Mouse (Mus musculus) layer of hippocampus, adult 2 months (tissue): ENCODE measurements around the gene Srpk3. TPM values are rescaled to one million over a fixed set of nuclear protein-coding genes. Genes with fewer than 3 reads are reported as not detected.
A peak's percentile ranks its signal among the peaks of the same experiment; 100 is the strongest.
"Not testable (repeated sequence)": the region's sequence is repeated elsewhere in the genome, so short reads cannot be mapped to it uniquely, and the experiment has no call there.

Source experiments
- DNase-seq, 2 experiments: peaks; one replicate each; pipeline ENCODE4 v3.0.0; 2022; ENCODE audit warnings: low spot score in 2 of 2
- H3K27ac ChIP-seq: fragments of 200-600 bp; 2 replicates; pipeline ENCODE4 v1.8.1; 2022
- H3K4me3 ChIP-seq: fragments of 200-600 bp; 2 replicates; pipeline ENCODE4 v1.8.1; 2022; ENCODE audit warnings: mild to moderate bottlenecking
- CTCF ChIP-seq: fragments of 200-600 bp; conservative IDR thresholded peaks from 2 replicates; pipeline ENCODE4 v1.8.1; 2022; ENCODE audit warnings: antibody characterized with exemption, mild to moderate bottlenecking, moderate library complexity
- long read RNA-seq, 2 experiments: library from polyadenylated mRNA; stranded (forward); transcript quantifications; one replicate each; pipeline ENCODE4 v2.0.0; 2021; ENCODE audit warnings: borderline mapping rate in 2 of 2
- total RNA-seq, 2 experiments: library from RNA; stranded (reverse); gene quantifications; 2 replicates each; pipeline ENCODE4 v1.2.3; 2021

Gene Srpk3
- 1 to 10 TPM; 3.9 to 4.3 TPM for total RNA-seq
- long read RNA-seq, experiment 1, partial matches to known transcripts: 2 of 5 reads
- long read RNA-seq, experiment 1, other reads (novel, unspliced or antisense): 3 of 5 reads
- long read RNA-seq, experiment 2, partial matches to known transcripts: 0 of 5 reads
- long read RNA-seq, experiment 2, other reads (novel, unspliced or antisense): 4 of 5 reads

- DNase-seq: no peak
- Histone ChIP-seq H3K27ac (peak within 1 kb of the TSS; percentile 48; the same call in 1 of the 2 replicates), H3K4me3 (no peak within 1 kb of the TSS)
- TF ChIP-seq CTCF: no peak
Observed at GRCm38 (mm10) chrX:73774168-73774760, at the start of gene Srpk3. TSS of gene Srpk3 (plus strand) at chrX:73774405.

- no peak for TF ChIP-seq CTCF
- DNase-seq: no peak
- no peak overlapping the region for H3K4me3 ChIP-seq
- H3K27ac ChIP-seq: no peak overlapping the region
Observed at GRCm38 (mm10) chrX:73730908-73731307, 43.3 kb upstream of the Srpk3 start.

- TF ChIP-seq CTCF: peak; percentile 59
- no peak overlapping the region for H3K27ac ChIP-seq
- no peak overlapping the region for H3K4me3 ChIP-seq
- DNase-seq: no peak
Observed at GRCm38 (mm10) chrX:73738155-73738554, 36.0 kb upstream of the Srpk3 start.

GRCm38 (mm10) chrX:73739151-73739550, 35.1 kb upstream of the Srpk3 start:
- no peak overlapping the region for H3K27ac ChIP-seq
- TF ChIP-seq CTCF: no peak
- no peak for DNase-seq
- H3K4me3 ChIP-seq: no peak overlapping the region

- H3K4me3 ChIP-seq, DNase-seq, H3K27ac ChIP-seq: not testable (repeated sequence)
Observed at GRCm38 (mm10) chrX:73739841-73740240, 34.4 kb upstream of the Srpk3 start.

GRCm38 (mm10) chrX:73744774-73745481, 29.3 kb upstream of the Srpk3 start:
- no peak overlapping the region for H3K27ac ChIP-seq
- DNase-seq: no peak
- no peak overlapping the region for H3K4me3 ChIP-seq
- TF ChIP-seq CTCF: no peak

GRCm38 (mm10) chrX:73748977-73749376, 25.2 kb upstream of the Srpk3 start:
- no peak overlapping the region for H3K27ac ChIP-seq
- DNase-seq: no peak
- no peak for TF ChIP-seq CTCF

GRCm38 (mm10) chrX:73756334-73757140, 17.7 kb upstream of the Srpk3 start, which contains the start of gene Plxnb3:
TSS of gene Plxnb3 (plus strand) at chrX:73757090.
- peak in 1 of 2 experiments; percentile 48 for DNase-seq
- H3K27ac ChIP-seq: peak within 1 kb of the TSS; percentile 62
- H3K4me3 ChIP-seq: peak within 1 kb of the TSS; percentile 22
- no peak for TF ChIP-seq CTCF

More at GRCm38 (mm10) chrX:73748977-73749376, 25.2 kb upstream of the Srpk3 start:
- H3K4me3 ChIP-seq: no peak overlapping the region

GRCm38 (mm10) chrX:73758611-73759290, 15.5 kb upstream of the Srpk3 start:
- no peak overlapping the region for H3K4me3 ChIP-seq
- DNase-seq: peak in 1 of 2 experiments; percentile 9
- peak overlapping the region; percentile 58; the same call in 1 of the 2 replicates for H3K27ac ChIP-seq
- no peak for TF ChIP-seq CTCF

GRCm38 (mm10) chrX:73765311-73765710, 8.9 kb upstream of the Srpk3 start:
- no peak overlapping the region for H3K4me3 ChIP-seq
- H3K27ac ChIP-seq: no peak overlapping the region
- TF ChIP-seq CTCF: no peak
- DNase-seq: no peak

- no peak for DNase-seq
- TF ChIP-seq CTCF: peak; percentile 73
- no peak overlapping the region for H3K4me3 ChIP-seq
Observed at GRCm38 (mm10) chrX:73767267-73767666, 6.9 kb upstream of the Srpk3 start.

GRCm38 (mm10) chrX:73774802-73775483, 738 bp downstream of the Srpk3 start:
- Histone ChIP-seq H3K27ac (peak overlapping the region; percentile 48; the same call in 1 of the 2 replicates), H3K4me3 (no peak overlapping the region)
- TF ChIP-seq CTCF: no peak
- no peak for DNase-seq

More at GRCm38 (mm10) chrX:73767267-73767666, 6.9 kb upstream of the Srpk3 start:
- no peak overlapping the region for H3K27ac ChIP-seq
